Mouse (Mus musculus): Measurements from ENCODE around the gene Gzf1. TPM values are rescaled to one million over a fixed set of nuclear protein-coding genes. Genes with fewer than 3 reads are reported as not detected.

Gzf1 gene
- total RNA-seq, 1 experiment, result 15.6 TPM

DNA sequence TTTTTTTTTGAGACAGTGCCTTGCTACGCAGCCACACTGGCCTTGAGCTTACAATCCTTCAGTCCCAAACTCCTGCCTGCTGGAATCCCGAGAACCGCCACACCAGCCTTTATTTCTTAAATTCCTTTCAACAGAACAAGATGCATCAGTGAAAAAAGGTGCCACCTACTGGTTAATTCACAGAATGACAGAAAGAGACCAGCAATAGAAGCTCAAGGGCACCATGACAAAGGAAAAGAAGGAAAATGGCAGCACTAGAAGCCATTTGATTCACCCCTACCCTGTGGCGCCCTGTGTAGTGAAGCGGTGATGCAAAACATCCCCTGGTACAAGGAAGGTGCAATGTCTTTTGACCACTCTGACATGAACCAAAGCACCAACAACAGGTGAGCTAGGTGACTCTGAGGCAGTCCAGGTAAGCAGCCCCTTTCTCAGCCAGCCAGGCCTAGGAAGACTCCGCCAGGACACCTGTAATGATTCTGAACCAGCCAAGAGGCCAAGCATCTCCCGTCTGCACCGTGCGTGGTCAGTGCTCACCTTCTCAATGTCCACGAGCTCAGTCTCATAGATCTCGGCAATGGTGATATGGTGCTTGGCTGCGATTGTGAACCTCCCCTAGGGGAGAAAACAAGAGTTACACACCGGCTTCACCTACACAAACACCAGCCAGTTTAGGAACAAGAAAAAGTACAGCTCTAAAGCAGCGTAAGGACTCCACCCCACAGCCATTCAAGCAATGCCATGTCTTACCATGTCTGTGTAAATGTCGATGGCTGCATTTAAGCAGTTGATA lies 25.8 kb downstream of the Gzf1 start:
- Histone ChIP-seq H3K4me1 (ENCODE audit: control insufficient read depth in 2 of 2, insufficient read depth in 2 of 2, low read length in 2 of 2, poor library complexity in 1 of 2) (peaks cover 0 to 6% of the 10 kb centered on the region in 2 experiments; a peak in 1 of 4 replicates), H3K4me3 (ENCODE audit: insufficient read depth in 1 of 2, low read depth in 1 of 2, low read length in 2 of 2, poor library complexity in 1 of 2, severe bottlenecking in 1 of 2) (peak overlapping the region; percentile 46 to 52; a peak in 3 of 4 replicates), H3K9ac (ENCODE audit: insufficient read depth, low read depth, low read length, poor library complexity, severe bottlenecking) (peak overlapping the region; percentile 50; the same call in 1 of the 2 replicates), H3K27ac (ENCODE audit: insufficient read depth, low read depth, low read length, poor library complexity, severe bottlenecking) (peak overlapping the region; percentile 58), H3K36me3 (ENCODE audit: control insufficient read depth, insufficient read depth, low read length, poor library complexity, severe bottlenecking) (no peaks in the 10 kb centered on the region), H3K9me3 (ENCODE audit: control insufficient read depth, insufficient read depth, low read depth, low read length) (no peaks in the 10 kb centered on the region)
- peak; percentile 54 for DNase-seq (ENCODE audit: low read depth, low spot score)
- in situ Hi-C loops (cut with MboI; ENCODE audit: low sequenced_read_pairs in 2 of 2, unreplicated experiment in 2 of 2), result no loop called here
- TF ChIP-seq ZNF384 (IDR thresholded peaks at IDR 0.05; ENCODE audit: low read depth, low read length) (no peak), MAFK (IDR thresholded peaks at IDR 0.05; ENCODE audit: insufficient read depth, low read depth, low read length) (no peak), CHD2 (IDR thresholded peaks at IDR 0.05; ENCODE audit: low read depth, low read length) (no peak), ZC3H11A (IDR thresholded peaks at IDR 0.05; ENCODE audit: borderline replicate concordance, low read depth, low read length) (no peak), HCFC1 (IDR thresholded peaks at IDR 0.05; ENCODE audit: borderline replicate concordance, insufficient read depth, low read length) (no peak)

DNA sequence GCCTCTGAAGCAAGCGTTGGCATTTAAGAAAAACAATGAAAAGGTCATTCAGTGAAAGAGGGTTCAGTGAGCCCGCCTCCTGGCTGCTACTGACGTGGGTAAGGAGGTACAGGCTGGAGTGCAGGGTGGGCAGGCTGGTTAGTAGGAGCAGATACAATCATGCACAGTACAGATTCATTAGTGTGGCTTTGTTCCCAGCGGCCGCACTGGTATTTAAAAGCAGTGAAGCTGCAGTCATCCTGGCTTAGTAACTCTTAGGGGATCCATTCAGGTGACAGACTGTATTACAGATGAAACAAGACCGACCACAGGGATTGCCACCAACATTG lies 26.3 kb downstream of the Gzf1 start:
- in situ Hi-C loops (cut with MboI; ENCODE audit: low sequenced_read_pairs in 2 of 2, unreplicated experiment in 2 of 2), result no loop called here
- H3K4me3 ChIP-seq (ENCODE audit: insufficient read depth in 1 of 2, low read depth in 1 of 2, low read length in 2 of 2, poor library complexity in 1 of 2, severe bottlenecking in 1 of 2), result peak overlapping the region in 1 of 2 experiments; percentile 46; a peak in 1 of 4 replicates
- no peak for DNase-seq (ENCODE audit: low read depth, low spot score)
- no peaks in the 10 kb centered on the region for H3K36me3 ChIP-seq (ENCODE audit: control insufficient read depth, insufficient read depth, low read length, poor library complexity, severe bottlenecking)
- no peak overlapping the region for H3K9ac ChIP-seq (ENCODE audit: insufficient read depth, low read depth, low read length, poor library complexity, severe bottlenecking)
- no peaks in the 10 kb centered on the region for H3K9me3 ChIP-seq (ENCODE audit: control insufficient read depth, insufficient read depth, low read depth, low read length)
- TF ChIP-seq HCFC1 (IDR thresholded peaks at IDR 0.05; ENCODE audit: borderline replicate concordance, insufficient read depth, low read length) (no peak), ZC3H11A (IDR thresholded peaks at IDR 0.05; ENCODE audit: borderline replicate concordance, low read depth, low read length) (no peak), MAFK (IDR thresholded peaks at IDR 0.05; ENCODE audit: insufficient read depth, low read depth, low read length) (no peak), CHD2 (IDR thresholded peaks at IDR 0.05; ENCODE audit: low read depth, low read length) (no peak), ZNF384 (IDR thresholded peaks at IDR 0.05; ENCODE audit: low read depth, low read length) (no peak)
- H3K27ac ChIP-seq (ENCODE audit: insufficient read depth, low read depth, low read length, poor library complexity, severe bottlenecking), result no peak overlapping the region; the same call in 1 of the 2 replicates
- peaks cover 0 to 6% of the 10 kb centered on the region in 2 experiments; a peak in 1 of 4 replicates for H3K4me1 ChIP-seq (ENCODE audit: control insufficient read depth in 2 of 2, insufficient read depth in 2 of 2, low read length in 2 of 2, poor library complexity in 1 of 2)

DNA sequence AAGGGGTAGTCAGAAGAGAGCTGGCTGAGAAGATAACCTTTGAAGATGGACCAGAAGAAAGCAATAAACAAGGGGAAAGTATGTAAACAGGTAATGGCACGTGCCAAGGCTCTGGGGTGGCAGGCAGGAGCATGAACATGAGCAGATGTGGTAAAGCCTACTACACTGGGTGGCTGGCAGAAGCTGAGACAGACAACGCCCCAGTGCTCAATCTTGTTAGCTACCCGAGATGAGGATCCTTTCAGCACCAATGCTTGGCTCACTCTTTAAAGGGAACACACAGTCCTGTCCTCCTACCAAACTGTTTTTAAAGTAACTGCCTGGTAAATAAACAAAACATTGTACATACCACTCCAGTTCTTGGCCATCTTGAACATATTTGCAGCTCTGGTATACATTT lies 31.5 kb downstream of the Gzf1 start:
- H3K9me3 ChIP-seq (ENCODE audit: control insufficient read depth, insufficient read depth, low read depth, low read length), result no peaks in the 10 kb centered on the region
- peaks cover 2% of the 10 kb centered on the region; the same call in 1 of the 2 replicates for H3K36me3 ChIP-seq (ENCODE audit: control insufficient read depth, insufficient read depth, low read length, poor library complexity, severe bottlenecking)
- H3K27ac ChIP-seq (ENCODE audit: insufficient read depth, low read depth, low read length, poor library complexity, severe bottlenecking), result no peak overlapping the region
- TF ChIP-seq CHD2 (IDR thresholded peaks at IDR 0.05; ENCODE audit: low read depth, low read length), result no peak
- no peak for TF ChIP-seq ZC3H11A (IDR thresholded peaks at IDR 0.05; ENCODE audit: borderline replicate concordance, low read depth, low read length)
- no peak for TF ChIP-seq MAFK (IDR thresholded peaks at IDR 0.05; ENCODE audit: insufficient read depth, low read depth, low read length)
- TF ChIP-seq ZNF384 (IDR thresholded peaks at IDR 0.05; ENCODE audit: low read depth, low read length), result no peak
- no peak for TF ChIP-seq HCFC1 (IDR thresholded peaks at IDR 0.05; ENCODE audit: borderline replicate concordance, insufficient read depth, low read length)
- no peak for DNase-seq (ENCODE audit: low read depth, low spot score)
- H3K4me3 ChIP-seq (ENCODE audit: insufficient read depth in 1 of 2, low read depth in 1 of 2, low read length in 2 of 2, poor library complexity in 1 of 2, severe bottlenecking in 1 of 2), result no peak overlapping the region
- H3K9ac ChIP-seq (ENCODE audit: insufficient read depth, low read depth, low read length, poor library complexity, severe bottlenecking), result no peak overlapping the region
- no peaks in the 10 kb centered on the region for H3K4me1 ChIP-seq (ENCODE audit: control insufficient read depth in 2 of 2, insufficient read depth in 2 of 2, low read length in 2 of 2, poor library complexity in 1 of 2)
- in situ Hi-C loops (cut with MboI; ENCODE audit: low sequenced_read_pairs in 2 of 2, unreplicated experiment in 2 of 2), result no loop called here

DNA sequence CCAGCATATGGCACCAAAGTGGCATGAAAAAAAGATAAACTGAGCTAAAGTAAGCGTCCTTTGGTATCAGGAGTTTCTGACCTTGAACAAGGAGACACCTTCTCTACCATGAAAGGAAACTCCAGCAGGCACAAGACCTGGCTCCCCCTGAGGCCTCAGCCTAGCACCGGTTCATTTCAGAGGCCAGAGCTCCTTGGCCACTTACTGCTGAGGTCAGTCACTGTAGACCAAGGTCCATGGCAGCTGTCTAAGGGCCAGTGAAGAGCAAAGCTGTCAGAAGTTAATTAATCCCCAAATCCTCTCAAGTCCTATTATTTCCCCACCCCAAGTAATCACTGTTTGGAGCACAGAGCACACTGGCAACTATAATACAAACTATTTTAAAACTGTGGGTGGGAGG lies 36.2 kb downstream of the Gzf1 start:
- TF ChIP-seq ZC3H11A (IDR thresholded peaks at IDR 0.05; ENCODE audit: borderline replicate concordance, low read depth, low read length), result no peak
- TF ChIP-seq HCFC1 (IDR thresholded peaks at IDR 0.05; ENCODE audit: borderline replicate concordance, insufficient read depth, low read length), result no peak
- TF ChIP-seq MAFK (IDR thresholded peaks at IDR 0.05; ENCODE audit: insufficient read depth, low read depth, low read length), result no peak
- no peak for TF ChIP-seq ZNF384 (IDR thresholded peaks at IDR 0.05; ENCODE audit: low read depth, low read length)
- TF ChIP-seq CHD2 (IDR thresholded peaks at IDR 0.05; ENCODE audit: low read depth, low read length), result no peak
- Histone ChIP-seq H3K4me3 (ENCODE audit: insufficient read depth in 1 of 2, low read depth in 1 of 2, low read length in 2 of 2, poor library complexity in 1 of 2, severe bottlenecking in 1 of 2) (no peak overlapping the region), H3K36me3 (ENCODE audit: control insufficient read depth, insufficient read depth, low read length, poor library complexity, severe bottlenecking) (peaks cover 2% of the 10 kb centered on the region; the same call in 1 of the 2 replicates), H3K9ac (ENCODE audit: insufficient read depth, low read depth, low read length, poor library complexity, severe bottlenecking) (no peak overlapping the region), H3K4me1 (ENCODE audit: control insufficient read depth in 2 of 2, insufficient read depth in 2 of 2, low read length in 2 of 2, poor library complexity in 1 of 2) (no peaks in the 10 kb centered on the region), H3K27ac (ENCODE audit: insufficient read depth, low read depth, low read length, poor library complexity, severe bottlenecking) (no peak overlapping the region), H3K9me3 (ENCODE audit: control insufficient read depth, insufficient read depth, low read depth, low read length) (no peaks in the 10 kb centered on the region)
- DNase-seq (ENCODE audit: low read depth, low spot score), result no peak
- in situ Hi-C loops (cut with MboI; ENCODE audit: low sequenced_read_pairs in 2 of 2, unreplicated experiment in 2 of 2), result no loop called here

All from ES-E14 (cell line).